Mouse (Mus musculus) kidney, adult 2 months (tissue): ENCODE results near the gene Ugt1a5.

ENCODE experiments used
- CTCF ChIP-seq: fragments of 200-500 bp; conservative IDR thresholded peaks from 2 replicates; pipeline ENCODE4 v1.5.1; 2011; ENCODE audit warnings: low read depth, mild to moderate bottlenecking, control low read depth, low read length, moderate library complexity, mixed read lengths; ENCODE audit not compliant: insufficient read depth, insufficient read length
- POLR2A ChIP-seq: fragments of 200-500 bp; IDR thresholded peaks from one replicate; pipeline ENCODE4 v1.6.1; 2011; ENCODE audit warnings: low read depth, low read length, control low read depth

DNA sequence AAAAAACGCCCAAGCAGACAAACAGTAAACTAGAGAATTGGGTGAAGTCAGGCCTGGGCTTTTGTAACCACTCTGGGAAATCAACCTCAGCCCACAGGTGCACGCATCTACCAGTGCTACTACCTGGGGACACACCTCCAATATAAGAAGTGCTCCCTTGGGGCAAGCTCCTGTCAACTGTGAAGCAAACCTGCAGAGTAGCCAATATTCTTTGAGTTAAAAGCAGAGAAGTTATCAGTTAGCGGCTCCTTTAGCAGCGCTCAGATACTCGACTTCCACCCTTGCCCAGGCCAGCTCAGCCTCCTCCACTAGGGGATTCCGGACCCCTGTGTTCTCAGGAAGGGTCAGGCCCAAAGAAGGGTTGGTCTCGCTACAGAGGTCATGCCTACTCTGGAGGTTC lies 95.9 kb downstream of the Ugt1a5 start:
- TF ChIP-seq POLR2A (no peak), CTCF (no peak)
